Mouse (Mus musculus) lung, postnatal 0 days (tissue): ENCODE results near the gene Timm22. TPM values are rescaled to one million over a fixed set of nuclear protein-coding genes. Genes with fewer than 3 reads are reported as not detected.
A peak's percentile ranks its signal among the peaks of the same experiment; 100 is the strongest.

Experiments used
- ATAC-seq: fragments of 200-750 bp; cut with Nextera tagmentation; 2 replicates; pipeline ENCODE4 v1.8.0; 2017; ENCODE audit warnings: moderate library complexity
- DNase-seq: peaks from one replicate; pipeline ENCODE4 v3.0.0-alpha.2; 2016; ENCODE audit warnings: low spot score
- H3K27ac ChIP-seq: fragments of 300-500 bp; sonication (generic); 2 replicates; pipeline ENCODE4 v1.5.1; 2014; ENCODE audit warnings: antibody characterized with exemption, mild to moderate bottlenecking, low read length, mixed read lengths
- H3K27me3 ChIP-seq: fragments of 300-500 bp; sonication (generic); replicated peaks from 2 replicates; pipeline ENCODE4 v1.6.1; 2014; ENCODE audit warnings: low read length, mixed read lengths; ENCODE audit not compliant: insufficient read depth
- H3K36me3 ChIP-seq: fragments of 300-500 bp; sonication (generic); 2 replicates; pipeline ENCODE4 v1.6.1; 2014; ENCODE audit warnings: low read length, mixed read lengths; ENCODE audit not compliant: insufficient read depth
- H3K4me1 ChIP-seq: fragments of 300-500 bp; sonication (generic); 2 replicates; pipeline ENCODE4 v1.6.1; 2014; ENCODE audit warnings: antibody characterized with exemption, low read depth, low read length, mixed read lengths; ENCODE audit not compliant: insufficient read depth
- H3K4me2 ChIP-seq: fragments of 300-500 bp; sonication (generic); replicated peaks from 2 replicates; pipeline ENCODE4 v1.6.1; 2014; ENCODE audit warnings: low read depth, mild to moderate bottlenecking, low read length, moderate library complexity, mixed read lengths
- H3K4me3 ChIP-seq: fragments of 300-500 bp; sonication (generic); 2 replicates; pipeline ENCODE4 v1.5.1; 2014; ENCODE audit warnings: low read depth, low read length
- H3K9ac ChIP-seq: fragments of 300-500 bp; sonication (generic); replicated peaks from 2 replicates; pipeline ENCODE4 v1.6.1; 2014; ENCODE audit warnings: low read depth, mild to moderate bottlenecking
- H3K9me3 ChIP-seq: fragments of 300-500 bp; sonication (generic); 2 replicates; pipeline ENCODE4 v1.6.1; 2016; ENCODE audit warnings: low read length, mixed read lengths
- CTCF ChIP-seq: IDR thresholded peaks from 2 replicates; pipeline ENCODE4 v1.5.1; 2016; ENCODE audit warnings: antibody characterized with exemption, mild to moderate bottlenecking
- EP300 ChIP-seq: IDR thresholded peaks from 2 replicates; pipeline ENCODE4 v1.6.1; 2016; ENCODE audit warnings: antibody characterized with exemption, mild to moderate bottlenecking, control low read depth
- WGBS: fragments of 180-500 bp; shearing (Covaris S2); extraction: QIAGEN DNeasy Blood & Tissue Kit; methylation state at CpG from one replicate; pipeline ENCODE4 v1.1.7; 2014; 5-methylcytosine and 5-hydroxymethylcytosine counted together
- polyA plus RNA-seq: library from polyadenylated mRNA; unstranded; fragments of >200 nt; fragmentation: Nextera tagmentation; extraction: Ambion mirVana; gene quantifications from 2 replicates; pipeline ENCODE4 v1.2.1, GENCODE M21; 2015

Timm22 gene
- polyA plus RNA-seq, 1 experiment from 2014 or later, result 81.7 TPM

DNA sequence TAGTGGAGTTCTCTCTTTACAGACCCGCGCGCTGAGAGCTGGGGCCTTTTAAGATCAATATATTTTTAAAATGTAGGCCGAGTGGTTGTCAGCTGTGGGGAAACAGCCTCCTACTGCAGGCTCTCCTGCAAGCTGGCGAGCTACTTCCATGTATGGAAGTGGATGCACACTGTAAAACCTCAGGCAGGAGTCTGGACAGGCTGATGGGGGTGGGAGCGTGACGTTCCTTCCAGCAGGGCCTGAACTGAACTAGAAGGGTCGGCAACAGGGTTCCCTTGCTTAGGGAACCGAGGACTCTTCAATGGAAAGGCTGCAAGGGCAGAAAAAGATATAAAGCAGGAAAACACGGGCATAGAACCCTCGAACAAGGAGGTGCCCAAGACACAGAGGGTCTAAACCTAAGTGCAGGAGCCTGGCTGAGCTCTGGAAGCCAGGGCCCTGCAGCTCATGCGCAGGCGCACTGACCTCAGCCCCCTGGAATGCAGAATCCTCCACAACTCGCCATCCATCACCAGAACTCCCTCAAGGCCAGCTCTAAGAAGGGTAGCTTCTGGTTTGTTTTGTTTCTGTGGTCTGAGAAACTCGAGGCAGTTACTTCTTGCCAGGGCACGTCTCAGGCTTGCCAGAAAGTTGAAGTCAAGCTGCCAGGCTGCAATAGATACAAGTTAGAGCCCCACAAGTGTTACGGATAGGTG is 32.1 kb upstream of the Timm22 start:
- H3K4me1 ChIP-seq, result peaks cover 6% of the 10 kb centered on the region; the same call in 1 of the 2 replicates
- H3K27me3 ChIP-seq, result no peaks in the 10 kb centered on the region
- no peaks in the 10 kb centered on the region for H3K36me3 ChIP-seq
- ATAC-seq (peak; percentile 91), DNase-seq (peak; percentile 85)
- no peak overlapping the region; the same call in 1 of the 2 replicates for H3K4me2 ChIP-seq
- no peak overlapping the region for H3K9ac ChIP-seq
- no peak for TF ChIP-seq CTCF
- no peak for TF ChIP-seq EP300
- no peak overlapping the region for H3K4me3 ChIP-seq
- no peaks in the 10 kb centered on the region for H3K9me3 ChIP-seq
- 33% methylated on average over 17 of the region's 17 CpGs for WGBS
- H3K27ac ChIP-seq, result peak overlapping the region; percentile 51

GRCm38 (mm10) chr11:76376425-76376824 is 30.3 kb upstream of the Timm22 start:
- peaks cover 6% of the 10 kb centered on the region; the same call in 1 of the 2 replicates for H3K4me1 ChIP-seq
- WGBS, result 86% methylated on average over 3 of the region's 3 CpGs
- H3K36me3 ChIP-seq, result no peaks in the 10 kb centered on the region
- H3K27ac ChIP-seq, result no peak overlapping the region
- H3K4me3 ChIP-seq, result no peak overlapping the region
- no peak overlapping the region for H3K9ac ChIP-seq
- no peak for TF ChIP-seq EP300
- no peak for TF ChIP-seq CTCF
- no peaks in the 10 kb centered on the region for H3K27me3 ChIP-seq
- DNase-seq (no peak), ATAC-seq (no peak)
- H3K9me3 ChIP-seq, result no peaks in the 10 kb centered on the region
- H3K4me2 ChIP-seq, result no peak overlapping the region

DNA sequence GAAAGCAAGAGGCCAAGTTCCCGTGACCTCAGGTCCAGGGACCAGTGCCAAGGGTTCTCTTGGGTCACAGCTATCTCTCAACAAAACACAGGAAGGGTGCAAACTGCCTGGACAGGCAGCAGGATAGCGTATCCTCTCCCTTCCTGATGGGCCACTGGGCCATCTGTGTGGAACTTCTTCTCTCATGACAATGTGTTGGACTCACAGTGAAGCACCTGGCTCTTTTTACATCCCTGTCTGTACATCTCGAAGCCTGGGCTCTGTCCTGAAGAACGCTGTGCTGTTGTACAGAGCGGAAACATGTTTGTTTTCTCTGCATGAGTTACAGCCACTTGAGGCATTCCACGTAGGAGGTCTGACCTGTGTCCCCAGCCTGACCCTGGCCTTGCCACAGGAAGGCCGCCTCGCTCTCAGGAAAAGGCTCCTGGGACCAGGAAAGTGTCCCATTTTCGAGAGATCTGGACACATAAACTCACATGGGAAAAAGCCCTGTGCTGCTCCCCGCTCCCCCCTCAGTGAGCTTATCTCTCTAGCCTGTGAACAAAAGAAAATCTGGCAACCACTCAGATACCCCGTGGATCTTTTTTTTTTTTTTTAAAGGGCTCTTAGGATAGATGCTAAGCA is 26.7 kb upstream of the Timm22 start:
- 32% methylated on average over 11 of the region's 11 CpGs for WGBS
- ATAC-seq (no peak; the same call in 1 of the 2 replicates), DNase-seq (no peak)
- TF ChIP-seq CTCF, result no peak
- TF ChIP-seq EP300, result no peak
- Histone ChIP-seq H3K4me2 (no peak overlapping the region), H3K36me3 (no peaks in the 10 kb centered on the region), H3K4me1 (no peaks in the 10 kb centered on the region; the same call in 1 of the 2 replicates), H3K9me3 (no peaks in the 10 kb centered on the region), H3K27ac (no peak overlapping the region), H3K27me3 (no peaks in the 10 kb centered on the region), H3K4me3 (no peak overlapping the region), H3K9ac (no peak overlapping the region)

DNA sequence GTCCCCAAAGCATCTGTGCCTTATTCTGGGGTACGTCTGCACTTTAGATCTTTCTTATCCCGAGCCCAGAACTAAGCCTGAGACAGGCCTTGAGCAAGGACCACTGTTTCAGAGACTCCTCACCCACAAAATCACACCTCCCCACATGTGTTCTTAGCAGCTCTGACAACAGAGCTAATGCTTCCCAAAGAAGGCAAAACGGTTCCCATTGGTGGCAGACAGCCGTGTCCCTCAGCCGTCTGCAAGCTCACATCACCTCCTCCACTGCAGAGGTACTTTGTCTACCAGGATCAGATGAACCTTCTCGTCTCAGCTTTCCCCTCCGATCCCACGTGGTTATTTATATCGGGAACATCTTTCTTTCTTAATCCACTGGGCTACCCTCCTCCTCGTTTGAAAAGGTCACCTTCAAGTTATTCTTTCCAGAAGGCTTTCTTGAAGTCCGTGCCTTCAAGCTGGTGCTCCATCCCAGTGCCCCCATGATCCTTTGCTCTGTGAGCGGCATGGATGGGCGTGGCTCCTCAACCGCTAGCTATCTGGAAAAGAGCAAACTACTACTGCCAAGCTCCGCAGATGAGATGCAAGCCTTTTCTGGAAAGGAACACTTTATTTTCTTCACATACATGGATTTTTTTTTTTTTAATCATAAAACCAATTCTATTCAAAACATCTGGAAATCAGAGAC is 25.4 kb upstream of the Timm22 start:
- TF ChIP-seq EP300 (no peak), CTCF (no peak)
- H3K4me2 ChIP-seq, result no peak overlapping the region
- no peak overlapping the region for H3K9ac ChIP-seq
- no peak for ATAC-seq
- H3K27me3 ChIP-seq, result no peaks in the 10 kb centered on the region
- DNase-seq, result no peak
- H3K27ac ChIP-seq, result no peak overlapping the region
- 80% methylated on average over 15 of the region's 15 CpGs for WGBS
- no peaks in the 10 kb centered on the region for H3K4me1 ChIP-seq
- no peak overlapping the region for H3K4me3 ChIP-seq
- H3K9me3 ChIP-seq, result no peaks in the 10 kb centered on the region
- no peaks in the 10 kb centered on the region for H3K36me3 ChIP-seq

GRCm38 (mm10) chr11:76382711-76383324 is 23.9 kb upstream of the Timm22 start:
- TF ChIP-seq EP300, result no peak
- no peak for TF ChIP-seq CTCF
- H3K36me3 ChIP-seq, result no peaks in the 10 kb centered on the region
- no peak overlapping the region for H3K4me3 ChIP-seq
- H3K27me3 ChIP-seq, result no peaks in the 10 kb centered on the region
- no peak overlapping the region for H3K27ac ChIP-seq
- DNase-seq (no peak), ATAC-seq (no peak)
- no peak overlapping the region for H3K9ac ChIP-seq
- 74% methylated on average over 13 of the region's 13 CpGs for WGBS
- no peak overlapping the region for H3K4me2 ChIP-seq
- no peaks in the 10 kb centered on the region for H3K9me3 ChIP-seq
- H3K4me1 ChIP-seq, result no peaks in the 10 kb centered on the region

GRCm38 (mm10) chr11:76384307-76384706 is 22.4 kb upstream of the Timm22 start:
- peak; percentile 28; the same call in 1 of the 2 replicates for ATAC-seq
- no peaks in the 10 kb centered on the region for H3K36me3 ChIP-seq
- no peaks in the 10 kb centered on the region for H3K27me3 ChIP-seq
- no peaks in the 10 kb centered on the region for H3K4me1 ChIP-seq
- no peaks in the 10 kb centered on the region for H3K9me3 ChIP-seq
- H3K4me2 ChIP-seq, result no peak overlapping the region
- no peak overlapping the region for H3K27ac ChIP-seq
- WGBS, result 46% methylated on average over 5 of the region's 5 CpGs
- H3K4me3 ChIP-seq, result no peak overlapping the region
- no peak overlapping the region for H3K9ac ChIP-seq
- no peak for TF ChIP-seq EP300
- TF ChIP-seq CTCF, result no peak
- DNase-seq, result peak; percentile 49
